Mouse (Mus musculus): ENCODE results near the gene Bax.

- no peak for TF ChIP-seq MAX (IDR thresholded peaks at IDR 0.05; ENCODE audit: low read depth)
- TF ChIP-seq POLR2A (IDR thresholded peaks at IDR 0.05; ENCODE audit: insufficient read length, low read depth): no peak
- TF ChIP-seq E2F4 (IDR thresholded peaks at IDR 0.05; ENCODE audit: insufficient read depth): no peak
These were observed 54.3 kb downstream of the Bax start for GRCm38 (mm10) chr7:45412421-45412820.
